13 mouse cellular contexts compared by ENCODE assay signal in genomic region chr13:34470410-34470809, GRCm38 (mm10).
A peak's percentile ranks its signal among the peaks of the same experiment; 100 is the strongest.
DNase-seq lines count a peak whose midpoint lies in the region; ATAC-seq and TF ChIP-seq lines count a peak whose summit lies in the region.
"Had no signal": no experiment of that assay in that cellular context is flagged by ENCODE, and none has a peak within 500 bp of the region (broad histone marks: within the 10 kb centered on the region; RNA-seq: fewer than 3 reads in every experiment).

No protein-coding gene starts in this region.

- ATAC-seq in kidney, postnatal 0 days (replicated peaks; ENCODE audit: low FRiP score, low read depth): no peak
- ATAC-seq in Patski: no peak
- no peak for ATAC-seq in monocyte, adult 5-6 weeks (replicated peaks; ENCODE audit: insufficient number of reproducible peaks, low FRiP score, low TSS enrichment, poor library complexity, severe bottlenecking)
- ATAC-seq: midbrain, embryonic 16.5 days had no signal

- H3K27me3 ChIP-seq in kidney, postnatal 0 days (ENCODE audit: insufficient read depth, low read length): no peaks in the 10 kb centered on the region
- no peaks in the 10 kb centered on the region for H3K27me3 ChIP-seq in kidney, adult 2 months (replicated peaks; ENCODE audit: control insufficient read depth, insufficient read depth, low read length)
- H3K27me3 ChIP-seq in Patski: no peaks in the 10 kb centered on the region
- H3K27me3 ChIP-seq: neural tube, embryonic 15.5 days had no signal

- CTCF ChIA-PET in Patski (lab: Charles Lee): interaction anchor here (1.4 kb wide), 1 partner anchor 9 kb away, joined by 5 read pairs; no protein-coding TSS in a partner anchor

- WGBS in kidney, postnatal 0 days: 77% methylated on average over 1 of the region's 1 CpGs
- 85% methylated on average over 1 of the region's 1 CpGs for WGBS in kidney, adult 2 months

- H3K36me3 ChIP-seq in kidney, postnatal 0 days (ENCODE audit: insufficient read depth, low read length): no peaks in the 10 kb centered on the region
- H3K36me3 ChIP-seq in kidney, adult 2 months (ENCODE audit: control insufficient read depth, insufficient read depth, low read length): no peaks in the 10 kb centered on the region
- H3K36me3 ChIP-seq: forebrain, embryonic 10.5 days; neural tube, embryonic 15.5 days had no signal

- H3K4me2 ChIP-seq in kidney, postnatal 0 days (ENCODE audit: low read length): no peak overlapping the region
- H3K4me2 ChIP-seq: neural tube, embryonic 15.5 days had no signal

- H3K4me1 ChIP-seq in kidney, postnatal 0 days (replicated peaks; ENCODE audit: insufficient read depth, low read length): no peaks in the 10 kb centered on the region
- H3K4me1 ChIP-seq in kidney, adult 2 months (ENCODE audit: control insufficient read depth, insufficient read depth, low read length): no peaks in the 10 kb centered on the region
- H3K4me1 ChIP-seq: forebrain, embryonic 10.5 days had no signal

- POLR2A ChIA-PET in Patski (lab: Charles Lee): no interaction called here

- in situ Hi-C loops in Patski (cut with MboI; ENCODE audit: low pct_unique_long_range_greater_than_20kb): no loop called here

- TF ChIP-seq POLR2A in kidney, adult 2 months (IDR thresholded peaks at IDR 0.05; ENCODE audit: low read depth, low read length): no peak

- H3K4me3 ChIP-seq in kidney, postnatal 0 days (replicated peaks; ENCODE audit: low read depth, low read length): no peak overlapping the region
- H3K4me3 ChIP-seq in kidney, adult 2 months (ENCODE audit: insufficient read depth, low read depth, low read length): no peak overlapping the region
- H3K4me3 ChIP-seq: forebrain, embryonic 10.5 days; neural tube, embryonic 15.5 days had no signal

- no peaks in the 10 kb centered on the region for H3K9me3 ChIP-seq in kidney, postnatal 0 days (replicated peaks; ENCODE audit: low read length)
- H3K9me3 ChIP-seq: forebrain, embryonic 10.5 days; neural tube, embryonic 15.5 days had no signal

- no peak overlapping the region for H3K9ac ChIP-seq in kidney, postnatal 0 days (ENCODE audit: low read depth, low read length)
- H3K9ac ChIP-seq: neural tube, embryonic 15.5 days had no signal

- no peak overlapping the region for H3K27ac ChIP-seq in kidney, postnatal 0 days
- no peak overlapping the region for H3K27ac ChIP-seq in kidney, adult 2 months (ENCODE audit: insufficient read depth, low read depth, low read length)
- H3K27ac ChIP-seq: forebrain, embryonic 10.5 days; neural tube, embryonic 15.5 days had no signal

- peak; percentile 22; the same call in 1 of the 2 replicates for TF ChIP-seq CTCF in kidney, postnatal 0 days (IDR thresholded peaks at IDR 0.05; ENCODE audit: low read depth)
- TF ChIP-seq CTCF in kidney, adult 2 months (conservative IDR thresholded peaks at IDR 0.05; ENCODE audit: insufficient read depth, insufficient read length, low read depth, low read length): no peak
- peak; percentile 39 for TF ChIP-seq CTCF in Patski (IDR thresholded peaks at IDR 0.05)

- no peak for DNase-seq in kidney, postnatal 0 days (ENCODE audit: low spot score)
- DNase-seq in kidney, adult 2 months: no peak
- DNase-seq in thymus, postnatal 14 days: peak; percentile 29
- no peak for DNase-seq in thymus, adult 18-20 months
- DNase-seq in Patski (ENCODE audit: low read depth, low spot score): no peak
- DNase-seq in gastrocnemius, postnatal 10 days: no peak
- DNase-seq: adrenal gland, postnatal 14 days; cerebellum, adult 11-12 months; right cerebral cortex, adult 18-20 months had no signal
